Mouse (Mus musculus): ENCODE data around the gene Nolc1.

- TF ChIP-seq POLR2A (IDR thresholded peaks at IDR 0.05; ENCODE audit: insufficient read depth, low read depth, low read length) (peak; percentile 71), CTCF (IDR thresholded peaks at IDR 0.05) (no peak)
These were observed 29.9 kb upstream of the Nolc1 start for GRCm38 (mm10) chr19:46045696-46046311.
